Mouse (Mus musculus): ENCODE results near the gene Tmem127. TPM values are rescaled to one million over a fixed set of nuclear protein-coding genes. Genes with fewer than 3 reads are reported as not detected.
A peak's percentile ranks its signal among the peaks of the same experiment; 100 is the strongest.

Gene Tmem127
- total and polyA plus RNA-seq, 2 experiments from 2014 or later: 74.0 to 131 TPM

DNA sequence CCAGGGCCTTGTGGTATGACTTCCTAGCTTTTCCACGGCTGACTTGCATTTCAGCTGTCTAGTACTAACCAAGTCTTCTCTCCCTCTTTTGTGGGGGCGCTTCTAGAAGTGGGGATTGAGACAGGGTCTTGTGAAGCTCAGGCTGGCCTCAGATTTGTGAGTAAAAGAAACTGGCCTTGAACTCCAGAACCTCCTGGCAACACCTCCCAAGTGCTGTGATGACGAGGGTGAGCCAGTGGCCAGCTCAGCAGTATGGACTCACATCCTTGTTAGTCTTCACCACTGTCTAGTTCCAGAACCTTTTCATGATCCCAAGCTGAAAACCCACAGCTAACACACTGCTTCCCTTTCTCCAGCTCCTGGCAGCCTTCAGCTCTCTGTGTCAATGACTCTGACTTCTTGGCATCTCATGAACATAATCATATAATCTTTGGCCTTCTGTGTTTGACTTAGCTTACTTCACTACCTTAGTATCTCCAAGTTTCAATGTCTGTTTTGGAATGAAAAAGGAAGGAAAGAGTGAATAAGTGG lies 7.0 kb downstream of the Tmem127 start:
- TF ChIP-seq CTCF (IDR thresholded peaks at IDR 0.05): no peak
- H3K4me1 ChIP-seq (ENCODE audit: insufficient read depth, low read length): peaks cover under 1% of the 10 kb centered on the region; the same call in 1 of the 2 replicates
- 92% methylated on average over 3 of the region's 3 CpGs for WGBS
- H3K27ac ChIP-seq (ENCODE audit: low read depth, low read length): no peak overlapping the region
- H3K36me3 ChIP-seq (ENCODE audit: insufficient read depth, low read length): peaks cover 26% of the 10 kb centered on the region
- no peaks in the 10 kb centered on the region for H3K27me3 ChIP-seq (ENCODE audit: insufficient read depth, low read length)
- ATAC-seq (ENCODE audit: low FRiP score): no peak
- H3K9me3 ChIP-seq (ENCODE audit: low read length): no peaks in the 10 kb centered on the region
- no peak overlapping the region for H3K4me3 ChIP-seq (ENCODE audit: low read depth, low read length)
- DNase-seq (ENCODE audit: low spot score): no peak
- no peak overlapping the region for H3K4me2 ChIP-seq (ENCODE audit: low read depth, low read length, poor library complexity, severe bottlenecking)
- no peak overlapping the region for H3K9ac ChIP-seq (replicated peaks; ENCODE audit: low read length, poor library complexity, severe bottlenecking)

DNA sequence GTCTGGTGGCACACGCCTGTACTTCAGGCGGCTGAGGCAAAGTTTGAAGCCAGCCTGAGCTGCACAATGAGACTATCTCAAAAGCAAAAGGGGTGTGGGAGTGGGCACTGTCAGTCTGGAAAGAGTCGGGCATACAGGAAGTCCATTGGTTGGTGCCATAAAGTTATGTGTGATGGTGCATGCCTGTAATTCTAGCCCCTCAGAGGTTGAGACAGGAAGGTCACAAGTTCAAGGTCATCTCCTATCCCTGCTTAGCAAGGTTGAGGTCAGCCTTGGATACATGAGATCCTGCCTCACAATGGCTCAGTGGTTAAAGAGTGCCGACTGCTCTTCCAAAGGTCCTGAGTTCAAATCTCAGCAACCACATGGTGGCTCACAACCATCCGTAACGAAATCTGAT lies 7.6 kb downstream of the Tmem127 start:
- H3K4me2 ChIP-seq (ENCODE audit: low read depth, low read length, poor library complexity, severe bottlenecking): no peak overlapping the region
- 92% methylated on average over 6 of the region's 6 CpGs for WGBS
- H3K9ac ChIP-seq (replicated peaks; ENCODE audit: low read length, poor library complexity, severe bottlenecking): no peak overlapping the region
- H3K36me3 ChIP-seq (ENCODE audit: insufficient read depth, low read length): peaks cover 30% of the 10 kb centered on the region
- H3K27me3 ChIP-seq (ENCODE audit: insufficient read depth, low read length): no peaks in the 10 kb centered on the region
- no peak overlapping the region for H3K27ac ChIP-seq (ENCODE audit: low read depth, low read length)
- H3K9me3 ChIP-seq (ENCODE audit: low read length): no peaks in the 10 kb centered on the region
- H3K4me1 ChIP-seq (ENCODE audit: insufficient read depth, low read length): no peaks in the 10 kb centered on the region; the same call in 1 of the 2 replicates
- no peak overlapping the region for H3K4me3 ChIP-seq (ENCODE audit: low read depth, low read length)
- DNase-seq (ENCODE audit: low spot score) (no peak), ATAC-seq (ENCODE audit: low FRiP score) (no peak)
- TF ChIP-seq CTCF (IDR thresholded peaks at IDR 0.05): no peak

DNA sequence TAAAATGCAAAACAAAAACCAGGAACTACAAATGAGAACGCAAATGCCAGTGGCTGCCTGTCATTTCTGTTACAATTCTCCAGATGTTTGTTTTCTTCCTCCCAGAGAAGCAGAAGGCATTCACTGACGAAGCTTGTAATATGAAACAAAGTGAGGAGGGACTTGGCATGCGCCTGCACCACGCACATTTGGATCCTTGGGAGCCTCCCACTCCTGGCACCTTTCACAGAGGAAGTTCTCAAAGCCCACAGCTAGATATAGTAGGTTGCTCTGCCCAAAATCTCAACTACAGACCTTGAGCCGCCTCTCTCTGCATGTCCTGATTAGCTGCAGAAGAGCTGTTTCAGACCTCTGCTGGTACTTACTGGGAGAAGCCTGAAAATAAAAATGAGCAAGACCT lies 11.6 kb downstream of the Tmem127 start:
- ATAC-seq (ENCODE audit: low FRiP score): no peak

DNA sequence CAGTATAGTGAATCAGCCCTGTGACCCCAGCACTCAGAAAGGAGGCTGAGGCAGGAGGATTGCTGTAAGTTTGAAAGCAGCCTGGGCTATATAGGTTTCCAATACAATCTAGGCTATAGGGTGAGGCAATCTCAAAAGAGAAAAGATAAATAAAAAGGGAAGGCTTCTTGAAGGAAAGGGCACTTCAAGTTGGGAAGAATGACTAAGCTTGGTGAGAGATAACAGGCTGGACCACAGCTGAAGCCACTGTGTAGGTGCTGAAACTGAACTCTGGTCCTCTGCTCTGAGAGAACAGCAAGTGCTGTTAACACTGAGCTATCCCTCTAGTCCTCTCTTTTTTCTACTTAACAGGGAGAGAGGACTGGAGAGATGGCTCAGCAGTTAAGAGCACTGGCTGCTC lies 14.8 kb downstream of the Tmem127 start:
- H3K4me2 ChIP-seq (ENCODE audit: low read depth, low read length, poor library complexity, severe bottlenecking): no peak overlapping the region
- no peaks in the 10 kb centered on the region for H3K9me3 ChIP-seq (ENCODE audit: low read length)
- H3K27me3 ChIP-seq (ENCODE audit: insufficient read depth, low read length): no peaks in the 10 kb centered on the region
- ATAC-seq (ENCODE audit: low FRiP score) (no peak), DNase-seq (ENCODE audit: low spot score) (no peak)
- H3K27ac ChIP-seq (ENCODE audit: low read depth, low read length): no peak overlapping the region
- H3K4me1 ChIP-seq (ENCODE audit: insufficient read depth, low read length): no peaks in the 10 kb centered on the region
- peaks cover 21% of the 10 kb centered on the region for H3K36me3 ChIP-seq (ENCODE audit: insufficient read depth, low read length)
- H3K9ac ChIP-seq (replicated peaks; ENCODE audit: low read length, poor library complexity, severe bottlenecking): no peak overlapping the region
- no peak overlapping the region for H3K4me3 ChIP-seq (ENCODE audit: low read depth, low read length)
- TF ChIP-seq CTCF (IDR thresholded peaks at IDR 0.05): no peak

More for the DNA sequence above, 11.6 kb downstream of the Tmem127 start:
- no peaks in the 10 kb centered on the region for H3K9me3 ChIP-seq (ENCODE audit: low read length)
- DNase-seq (ENCODE audit: low spot score): no peak
- H3K4me2 ChIP-seq (ENCODE audit: low read depth, low read length, poor library complexity, severe bottlenecking): no peak overlapping the region
- WGBS: 88% methylated on average over 5 of the region's 5 CpGs
- H3K36me3 ChIP-seq (ENCODE audit: insufficient read depth, low read length): peaks cover 30% of the 10 kb centered on the region
- no peak overlapping the region for H3K27ac ChIP-seq (ENCODE audit: low read depth, low read length)
- no peaks in the 10 kb centered on the region for H3K4me1 ChIP-seq (ENCODE audit: insufficient read depth, low read length)
- no peaks in the 10 kb centered on the region for H3K27me3 ChIP-seq (ENCODE audit: insufficient read depth, low read length)
- no peak overlapping the region for H3K4me3 ChIP-seq (ENCODE audit: low read depth, low read length)
- no peak for TF ChIP-seq CTCF (IDR thresholded peaks at IDR 0.05)
- no peak overlapping the region for H3K9ac ChIP-seq (replicated peaks; ENCODE audit: low read length, poor library complexity, severe bottlenecking)

DNA sequence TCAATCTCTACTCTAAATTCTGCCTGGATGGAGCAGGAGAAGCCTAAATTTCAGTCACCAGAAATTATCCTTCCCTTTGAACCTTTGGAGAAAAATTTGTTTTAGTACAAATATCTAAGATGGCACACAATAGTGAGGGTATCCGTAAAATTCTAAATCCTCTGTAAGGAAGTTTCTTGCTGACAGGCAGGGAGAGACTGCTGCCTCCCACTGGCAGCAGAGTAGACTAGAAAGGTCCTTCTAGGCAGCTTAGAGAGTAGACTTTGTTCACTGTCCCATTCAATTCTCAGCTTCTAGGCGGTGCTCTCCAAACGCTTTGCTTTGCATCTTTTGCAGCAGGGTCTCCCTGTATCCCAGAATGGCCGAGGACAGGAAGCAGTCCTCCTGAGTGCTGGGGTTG lies 20.1 kb downstream of the Tmem127 start:
- no peak overlapping the region for H3K4me2 ChIP-seq (ENCODE audit: low read depth, low read length, poor library complexity, severe bottlenecking)
- H3K36me3 ChIP-seq (ENCODE audit: insufficient read depth, low read length): no peaks in the 10 kb centered on the region
- H3K9me3 ChIP-seq (ENCODE audit: low read length): no peaks in the 10 kb centered on the region
- WGBS: 36% methylated on average over 4 of the region's 4 CpGs
- H3K4me1 ChIP-seq (ENCODE audit: insufficient read depth, low read length): peaks cover 3% of the 10 kb centered on the region; the same call in 1 of the 2 replicates
- no peak for DNase-seq (ENCODE audit: low spot score)
- no peak overlapping the region for H3K4me3 ChIP-seq (ENCODE audit: low read depth, low read length)
- H3K27me3 ChIP-seq (ENCODE audit: insufficient read depth, low read length): no peaks in the 10 kb centered on the region
- peak; percentile 41; the same call in 1 of the 2 replicates for TF ChIP-seq CTCF (IDR thresholded peaks at IDR 0.05)
- no peak overlapping the region for H3K9ac ChIP-seq (replicated peaks; ENCODE audit: low read length, poor library complexity, severe bottlenecking)
- ATAC-seq (ENCODE audit: low FRiP score): no peak
- H3K27ac ChIP-seq (ENCODE audit: low read depth, low read length): no peak overlapping the region

DNA sequence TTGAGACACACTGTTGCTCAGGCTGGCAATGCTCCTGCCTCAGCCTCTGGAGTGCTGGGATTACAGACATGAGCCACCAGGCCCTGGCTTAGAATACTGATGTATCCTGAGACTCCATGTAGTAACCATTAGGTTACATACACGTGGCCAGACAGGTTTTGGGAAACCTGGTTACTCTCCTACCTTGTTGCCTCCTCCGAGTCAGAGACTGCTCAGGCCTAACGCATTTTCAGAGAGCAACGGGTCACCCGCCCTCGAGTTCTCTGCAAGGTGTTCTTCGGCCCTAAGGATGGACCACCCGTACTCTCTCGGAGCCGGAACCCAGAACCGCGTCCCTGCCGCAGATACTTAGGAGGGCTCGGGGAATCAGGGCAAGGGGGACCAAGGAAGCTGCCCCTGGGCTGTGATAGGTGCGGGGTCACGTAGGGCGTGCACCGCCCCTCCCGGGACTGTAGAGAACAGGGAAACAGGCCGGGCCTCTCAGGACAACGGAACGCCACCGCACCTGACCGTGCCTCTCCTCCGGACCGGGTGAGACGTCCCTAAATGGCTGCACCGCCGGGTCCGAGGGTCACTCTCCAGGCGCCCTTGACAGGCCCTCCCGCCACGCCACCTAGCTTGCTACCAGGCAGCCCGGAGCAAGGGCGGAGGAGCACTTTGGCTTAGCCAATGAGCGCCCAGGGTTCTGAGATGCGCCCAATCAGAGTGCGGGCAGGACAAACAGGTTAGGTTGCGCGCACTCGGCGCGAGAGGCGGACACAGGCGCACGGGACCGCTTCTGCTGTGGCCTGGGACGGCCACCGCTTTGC lies 22.0 kb downstream of the Tmem127 start, which contains the start of gene Stard7:
Gene Stard7, plus strand, starts transcription at position 728 of the 809 bp plus-strand sequence.
- Histone ChIP-seq H3K9me3 (ENCODE audit: low read length) (no peaks in the 10 kb centered on the region), H3K4me1 (ENCODE audit: insufficient read depth, low read length) (peaks cover 7% of the 10 kb centered on the region; the same call in 1 of the 2 replicates), H3K9ac (replicated peaks; ENCODE audit: low read length, poor library complexity, severe bottlenecking) (peak within 1 kb of the TSS; percentile 94), H3K4me2 (ENCODE audit: low read depth, low read length, poor library complexity, severe bottlenecking) (peak within 1 kb of the TSS; percentile 78), H3K27ac (ENCODE audit: low read depth, low read length) (peak within 1 kb of the TSS; percentile 95), H3K27me3 (ENCODE audit: insufficient read depth, low read length) (no peaks in the 10 kb centered on the region), H3K4me3 (ENCODE audit: low read depth, low read length) (peak within 1 kb of the TSS; percentile 91), H3K36me3 (ENCODE audit: insufficient read depth, low read length) (no peaks in the 10 kb centered on the region)
- DNase-seq (ENCODE audit: low spot score) (peak; percentile 98), ATAC-seq (ENCODE audit: low FRiP score) (peak; percentile 99)
- peak; percentile 63 for TF ChIP-seq CTCF (IDR thresholded peaks at IDR 0.05)
- WGBS: under 1% methylated on average over 49 of the region's 49 CpGs

All from midbrain, postnatal 0 days (tissue).